Mouse (Mus musculus): ENCODE results near the gene Gmds. TPM values are rescaled to one million over a fixed set of nuclear protein-coding genes. Genes with fewer than 3 reads are reported as not detected.

The Gmds gene
- polyA plus RNA-seq, 1 experiment = 21.2 TPM

- no peaks in the 10 kb centered on the region for H3K4me1 ChIP-seq (replicated peaks; ENCODE audit: control insufficient read depth, insufficient read depth, low read length)
- DNase-seq = no peak
- no peaks in the 10 kb centered on the region for H3K27me3 ChIP-seq (ENCODE audit: control insufficient read depth, insufficient read depth, low read length)
- no peak overlapping the region for H3K27ac ChIP-seq (ENCODE audit: control insufficient read depth, insufficient read depth, low read length)
- WGBS = 80% methylated on average over 4 of the region's 4 CpGs
- no peak for TF ChIP-seq POLR2A (IDR thresholded peaks at IDR 0.05; ENCODE audit: control insufficient read depth, extremely low read depth, insufficient read depth, low read length, poor library complexity)
- TF ChIP-seq CTCF (IDR thresholded peaks at IDR 0.05; ENCODE audit: borderline replicate concordance, control insufficient read depth, extremely low read depth, insufficient read depth, low read length, poor library complexity) = no peak
- H3K4me3 ChIP-seq (ENCODE audit: control insufficient read depth, insufficient read depth, low read length) = no peak overlapping the region
- H3K36me3 ChIP-seq (ENCODE audit: control insufficient read depth, insufficient read depth, low read length) = no peaks in the 10 kb centered on the region
Measured at GRCm38 (mm10) chr13:32242200-32242599, 96.3 kb downstream of the Gmds start.

- WGBS = 78% methylated on average over 3 of the region's 3 CpGs
- Histone ChIP-seq H3K4me3 (ENCODE audit: control insufficient read depth, insufficient read depth, low read length) (no peak overlapping the region), H3K4me1 (replicated peaks; ENCODE audit: control insufficient read depth, insufficient read depth, low read length) (no peaks in the 10 kb centered on the region), H3K27ac (ENCODE audit: control insufficient read depth, insufficient read depth, low read length) (no peak overlapping the region), H3K36me3 (ENCODE audit: control insufficient read depth, insufficient read depth, low read length) (no peaks in the 10 kb centered on the region), H3K27me3 (ENCODE audit: control insufficient read depth, insufficient read depth, low read length) (no peaks in the 10 kb centered on the region)
- TF ChIP-seq CTCF (IDR thresholded peaks at IDR 0.05; ENCODE audit: borderline replicate concordance, control insufficient read depth, extremely low read depth, insufficient read depth, low read length, poor library complexity) (no peak), POLR2A (IDR thresholded peaks at IDR 0.05; ENCODE audit: control insufficient read depth, extremely low read depth, insufficient read depth, low read length, poor library complexity) (no peak)
- no peak for DNase-seq
Measured at GRCm38 (mm10) chr13:32236269-32236678, 102.3 kb downstream of the Gmds start.

- H3K27ac ChIP-seq (ENCODE audit: control insufficient read depth, insufficient read depth, low read length) = no peak overlapping the region
- TF ChIP-seq CTCF (IDR thresholded peaks at IDR 0.05; ENCODE audit: borderline replicate concordance, control insufficient read depth, extremely low read depth, insufficient read depth, low read length, poor library complexity) (no peak), POLR2A (IDR thresholded peaks at IDR 0.05; ENCODE audit: control insufficient read depth, extremely low read depth, insufficient read depth, low read length, poor library complexity) (no peak)
- H3K27me3 ChIP-seq (ENCODE audit: control insufficient read depth, insufficient read depth, low read length) = no peaks in the 10 kb centered on the region
- H3K36me3 ChIP-seq (ENCODE audit: control insufficient read depth, insufficient read depth, low read length) = no peaks in the 10 kb centered on the region
- DNase-seq = no peak
- no peaks in the 10 kb centered on the region for H3K4me1 ChIP-seq (replicated peaks; ENCODE audit: control insufficient read depth, insufficient read depth, low read length)
- WGBS = 96% methylated on average over 4 of the region's 4 CpGs
- H3K4me3 ChIP-seq (ENCODE audit: control insufficient read depth, insufficient read depth, low read length) = no peak overlapping the region
Measured at GRCm38 (mm10) chr13:32235046-32235445, 103.5 kb downstream of the Gmds start.

GRCm38 (mm10) chr13:32234019-32234418 lies 104.5 kb downstream of the Gmds start:
- TF ChIP-seq POLR2A (IDR thresholded peaks at IDR 0.05; ENCODE audit: control insufficient read depth, extremely low read depth, insufficient read depth, low read length, poor library complexity) (no peak), CTCF (IDR thresholded peaks at IDR 0.05; ENCODE audit: borderline replicate concordance, control insufficient read depth, extremely low read depth, insufficient read depth, low read length, poor library complexity) (no peak)
- no peaks in the 10 kb centered on the region for H3K4me1 ChIP-seq (replicated peaks; ENCODE audit: control insufficient read depth, insufficient read depth, low read length)
- no peak overlapping the region for H3K4me3 ChIP-seq (ENCODE audit: control insufficient read depth, insufficient read depth, low read length)
- no peaks in the 10 kb centered on the region for H3K36me3 ChIP-seq (ENCODE audit: control insufficient read depth, insufficient read depth, low read length)
- H3K27ac ChIP-seq (ENCODE audit: control insufficient read depth, insufficient read depth, low read length) = no peak overlapping the region
- no peaks in the 10 kb centered on the region for H3K27me3 ChIP-seq (ENCODE audit: control insufficient read depth, insufficient read depth, low read length)
- DNase-seq = no peak
- WGBS = 90% methylated on average over 9 of the region's 9 CpGs

GRCm38 (mm10) chr13:32232391-32232790 lies 106.1 kb downstream of the Gmds start:
- Histone ChIP-seq H3K27ac (ENCODE audit: control insufficient read depth, insufficient read depth, low read length) (no peak overlapping the region), H3K36me3 (ENCODE audit: control insufficient read depth, insufficient read depth, low read length) (no peaks in the 10 kb centered on the region), H3K27me3 (ENCODE audit: control insufficient read depth, insufficient read depth, low read length) (no peaks in the 10 kb centered on the region), H3K4me1 (replicated peaks; ENCODE audit: control insufficient read depth, insufficient read depth, low read length) (no peaks in the 10 kb centered on the region), H3K4me3 (ENCODE audit: control insufficient read depth, insufficient read depth, low read length) (no peak overlapping the region)
- no peak for TF ChIP-seq CTCF (IDR thresholded peaks at IDR 0.05; ENCODE audit: borderline replicate concordance, control insufficient read depth, extremely low read depth, insufficient read depth, low read length, poor library complexity)
- TF ChIP-seq POLR2A (IDR thresholded peaks at IDR 0.05; ENCODE audit: control insufficient read depth, extremely low read depth, insufficient read depth, low read length, poor library complexity) = no peak
- no peak for DNase-seq
- WGBS = 97% methylated on average over 5 of the region's 5 CpGs

- Histone ChIP-seq H3K4me3 (ENCODE audit: control insufficient read depth, insufficient read depth, low read length) (no peak overlapping the region), H3K36me3 (ENCODE audit: control insufficient read depth, insufficient read depth, low read length) (no peaks in the 10 kb centered on the region), H3K4me1 (replicated peaks; ENCODE audit: control insufficient read depth, insufficient read depth, low read length) (no peaks in the 10 kb centered on the region), H3K27me3 (ENCODE audit: control insufficient read depth, insufficient read depth, low read length) (no peaks in the 10 kb centered on the region), H3K27ac (ENCODE audit: control insufficient read depth, insufficient read depth, low read length) (no peak overlapping the region)
- no peak for DNase-seq
- TF ChIP-seq CTCF (IDR thresholded peaks at IDR 0.05; ENCODE audit: borderline replicate concordance, control insufficient read depth, extremely low read depth, insufficient read depth, low read length, poor library complexity) (no peak), POLR2A (IDR thresholded peaks at IDR 0.05; ENCODE audit: control insufficient read depth, extremely low read depth, insufficient read depth, low read length, poor library complexity) (no peak)
- WGBS = 97% methylated on average over 5 of the region's 5 CpGs
Measured at GRCm38 (mm10) chr13:32231956-32232355, 106.6 kb downstream of the Gmds start.

Measured in thymus, adult 2 months (tissue).